Mouse (Mus musculus) brown adipose tissue, adult 24 weeks (tissue): ENCODE data around the gene Ikbke. TPM values are rescaled to one million over a fixed set of nuclear protein-coding genes. Genes with fewer than 3 reads are reported as not detected.

Experiments
- H3K27ac ChIP-seq: fragments of 200-500 bp; replicated peaks from 2 replicates; pipeline ENCODE4 v1.5.1; 2012; ENCODE audit warnings: low read depth, mild to moderate bottlenecking, low read length
- H3K4me1 ChIP-seq: fragments of 200-500 bp; 2 replicates; pipeline ENCODE4 v1.6.1; 2012; ENCODE audit warnings: low read length, mixed read lengths; ENCODE audit not compliant: control insufficient read depth, insufficient read depth, insufficient read length
- H3K4me3 ChIP-seq: fragments of 200-500 bp; 2 replicates; pipeline ENCODE4 v1.5.1; 2012; ENCODE audit warnings: low read depth, mild to moderate bottlenecking, low read length, moderate library complexity; ENCODE audit not compliant: insufficient read depth
- polyA plus RNA-seq: library from polyadenylated mRNA; stranded (reverse); fragments of >200 nt; gene quantifications from 2 replicates; pipeline ENCODE4 v1.2.4, GENCODE M21; 2012; ENCODE audit not compliant: missing spikeins, insufficient read depth, insufficient read length

Gene Ikbke
- polyA plus RNA-seq, 1 experiment = 1.0 TPM

GRCm38 (mm10) chr1:131233527-131233926, 45.9 kb downstream of the Ikbke start:
- H3K27ac ChIP-seq = no peak overlapping the region
- H3K4me3 ChIP-seq = no peak overlapping the region
- H3K4me1 ChIP-seq = no peaks in the 10 kb centered on the region

- H3K27ac ChIP-seq = no peak overlapping the region
- H3K4me1 ChIP-seq = no peaks in the 10 kb centered on the region
- H3K4me3 ChIP-seq = no peak overlapping the region
Observed at GRCm38 (mm10) chr1:131228659-131229058, 50.7 kb downstream of the Ikbke start.

- Histone ChIP-seq H3K4me3 (no peak overlapping the region), H3K27ac (no peak overlapping the region), H3K4me1 (no peaks in the 10 kb centered on the region)
Observed at GRCm38 (mm10) chr1:131228225-131228624, 51.2 kb downstream of the Ikbke start.

- no peak overlapping the region for H3K27ac ChIP-seq
- H3K4me1 ChIP-seq = no peaks in the 10 kb centered on the region
- no peak overlapping the region for H3K4me3 ChIP-seq
Observed at GRCm38 (mm10) chr1:131224848-131225471, 54.4 kb downstream of the Ikbke start.

GRCm38 (mm10) chr1:131223345-131223744, 56.1 kb downstream of the Ikbke start:
- Histone ChIP-seq H3K27ac (no peak overlapping the region), H3K4me3 (no peak overlapping the region), H3K4me1 (no peaks in the 10 kb centered on the region)

- H3K27ac ChIP-seq = no peak overlapping the region
- H3K4me3 ChIP-seq = no peak overlapping the region
- H3K4me1 ChIP-seq = no peaks in the 10 kb centered on the region
Observed at GRCm38 (mm10) chr1:131221822-131222590, 57.4 kb downstream of the Ikbke start.

- no peak overlapping the region for H3K4me3 ChIP-seq
- H3K4me1 ChIP-seq = no peaks in the 10 kb centered on the region
- no peak overlapping the region for H3K27ac ChIP-seq
Observed at GRCm38 (mm10) chr1:131218933-131219332, 60.5 kb downstream of the Ikbke start.

GRCm38 (mm10) chr1:131213361-131213760, 66.0 kb downstream of the Ikbke start:
- Histone ChIP-seq H3K4me3 (no peak overlapping the region), H3K4me1 (no peaks in the 10 kb centered on the region), H3K27ac (no peak overlapping the region)

- no peak overlapping the region for H3K4me3 ChIP-seq
- no peak overlapping the region for H3K27ac ChIP-seq
- H3K4me1 ChIP-seq = no peaks in the 10 kb centered on the region
Observed at GRCm38 (mm10) chr1:131212956-131213355, 66.5 kb downstream of the Ikbke start.

- H3K4me3 ChIP-seq = no peak overlapping the region
- H3K27ac ChIP-seq = no peak overlapping the region
- no peaks in the 10 kb centered on the region for H3K4me1 ChIP-seq
Observed at GRCm38 (mm10) chr1:131211655-131212054, 67.8 kb downstream of the Ikbke start.

GRCm38 (mm10) chr1:131209971-131210426, 69.4 kb downstream of the Ikbke start:
- Histone ChIP-seq H3K27ac (no peak overlapping the region), H3K4me3 (no peak overlapping the region)

GRCm38 (mm10) chr1:131208800-131209199, 70.6 kb downstream of the Ikbke start:
- Histone ChIP-seq H3K4me1 (no peaks in the 10 kb centered on the region), H3K27ac (no peak overlapping the region), H3K4me3 (no peak overlapping the region)

More at GRCm38 (mm10) chr1:131209971-131210426, 69.4 kb downstream of the Ikbke start:
- H3K4me1 ChIP-seq = no peaks in the 10 kb centered on the region

- H3K4me1 ChIP-seq = no peaks in the 10 kb centered on the region
- H3K4me3 ChIP-seq = no peak overlapping the region
- H3K27ac ChIP-seq = no peak overlapping the region
Observed at GRCm38 (mm10) chr1:131208081-131208480, 71.3 kb downstream of the Ikbke start.

GRCm38 (mm10) chr1:131207531-131207930, 71.9 kb downstream of the Ikbke start:
- H3K27ac ChIP-seq = no peak overlapping the region
- H3K4me1 ChIP-seq = no peaks in the 10 kb centered on the region
- no peak overlapping the region for H3K4me3 ChIP-seq

- Histone ChIP-seq H3K4me1 (no peaks in the 10 kb centered on the region), H3K27ac (no peak overlapping the region), H3K4me3 (no peak overlapping the region)
Observed at GRCm38 (mm10) chr1:131206342-131206741, 73.1 kb downstream of the Ikbke start.

- no peak overlapping the region for H3K4me3 ChIP-seq
- H3K27ac ChIP-seq = no peak overlapping the region
- H3K4me1 ChIP-seq = no peaks in the 10 kb centered on the region
Observed at GRCm38 (mm10) chr1:131204461-131204860, 74.9 kb downstream of the Ikbke start.
